Mouse (Mus musculus): Measurements from ENCODE around the gene Calml3.
"Not testable (repeated sequence)": the region's sequence is repeated elsewhere in the genome, so short reads cannot be mapped to it uniquely, and the experiment has no call there.

Calml3 gene

DNA sequence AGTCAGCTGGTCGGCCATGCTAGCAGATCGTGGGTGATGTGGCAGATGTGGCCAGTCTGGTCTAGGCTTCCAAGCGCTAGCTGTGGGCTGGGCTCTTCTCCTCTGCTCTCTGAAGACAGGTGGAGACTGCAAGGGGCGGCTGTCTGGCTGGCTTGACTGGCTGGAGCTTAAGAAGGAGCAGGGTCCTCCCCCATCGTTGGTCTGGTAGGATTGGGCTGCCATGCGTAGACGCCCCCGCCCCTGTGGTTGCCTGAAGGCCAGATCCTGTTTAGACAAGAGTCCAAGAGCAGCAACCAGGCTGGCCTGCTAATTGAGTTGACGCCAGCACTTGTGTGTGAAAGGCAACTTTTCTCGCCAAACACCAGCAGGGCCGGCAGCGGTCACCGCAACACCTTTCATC, at the start of gene Calml3:
TSS of gene Calml3 (minus strand) at position 131 of the 400 bp plus-strand sequence.
- DNase-seq (ENCODE audit: extremely low spot score, low spot score): no peak

DNA sequence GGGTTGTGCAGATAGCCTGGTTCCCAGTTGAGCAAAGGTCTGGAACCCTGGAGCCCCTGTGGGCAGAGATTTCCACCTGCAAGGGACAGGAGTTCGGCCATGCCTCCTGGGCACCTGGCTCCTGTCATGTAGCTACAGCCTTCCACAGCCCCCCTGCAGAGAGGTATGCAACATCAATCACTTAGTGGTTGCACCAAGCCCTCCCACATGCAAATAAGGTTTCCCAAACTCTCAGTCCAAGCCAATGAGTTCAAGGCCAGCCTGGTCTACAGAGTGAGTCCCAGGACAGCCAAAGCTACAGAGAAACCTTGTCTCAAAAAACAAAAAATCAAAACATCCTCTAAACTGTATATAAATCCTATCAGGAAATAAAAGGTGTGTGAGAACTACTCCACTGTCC, 46.2 kb upstream of the Calml3 start:
- DNase-seq (ENCODE audit: extremely low spot score, low spot score): no peak

DNA sequence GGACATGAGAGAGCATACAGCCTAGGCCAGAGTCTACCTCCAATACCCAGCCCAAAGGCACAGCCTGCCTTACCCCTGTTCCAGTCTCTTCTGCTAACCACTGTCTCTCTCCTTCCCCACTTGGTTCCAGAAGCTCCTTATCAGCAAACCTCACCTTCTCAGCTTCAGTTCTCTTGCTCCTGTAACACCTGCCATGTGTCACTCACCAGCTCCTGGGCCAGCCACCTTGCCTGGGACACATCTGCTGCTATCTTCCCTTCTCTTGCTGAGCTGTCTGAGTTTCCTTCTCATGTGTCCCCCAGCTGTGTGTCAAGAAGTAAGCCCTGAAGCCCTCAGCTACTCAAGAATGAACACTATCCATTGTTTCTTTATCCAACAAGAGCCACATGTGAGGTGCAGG, 36.5 kb upstream of the Calml3 start:
- DNase-seq (ENCODE audit: extremely low spot score, low spot score): not testable (repeated sequence)

DNA sequence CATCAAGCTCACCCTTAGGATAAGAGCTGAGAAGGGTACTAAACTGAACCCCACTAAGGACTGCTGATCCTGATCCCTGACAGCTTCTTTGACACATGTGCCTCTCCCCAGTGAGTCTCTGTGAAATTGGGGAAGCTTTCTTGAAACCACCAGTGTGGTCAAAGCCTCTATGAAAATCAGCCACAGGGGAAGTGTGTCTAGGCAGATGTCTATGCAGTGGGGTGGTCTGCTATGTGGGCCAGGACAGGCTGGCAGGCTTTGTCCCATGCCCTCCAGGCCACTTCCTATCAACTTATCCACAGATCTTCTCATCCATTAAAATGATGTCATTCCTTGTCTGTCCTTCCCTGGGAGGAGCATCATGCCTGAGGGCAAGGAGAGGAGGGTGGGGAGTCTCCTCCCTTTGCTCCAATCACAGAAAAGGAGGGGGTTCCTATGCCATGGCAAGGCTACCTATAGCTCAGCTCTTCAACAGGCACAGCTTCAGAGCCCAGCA, 33.2 kb upstream of the Calml3 start, which contains the start of gene Calm4:
TSS of gene Calm4 (plus strand) at position 446 of the 496 bp plus-strand sequence.
- not testable (repeated sequence) for DNase-seq (ENCODE audit: extremely low spot score, low spot score)

DNA sequence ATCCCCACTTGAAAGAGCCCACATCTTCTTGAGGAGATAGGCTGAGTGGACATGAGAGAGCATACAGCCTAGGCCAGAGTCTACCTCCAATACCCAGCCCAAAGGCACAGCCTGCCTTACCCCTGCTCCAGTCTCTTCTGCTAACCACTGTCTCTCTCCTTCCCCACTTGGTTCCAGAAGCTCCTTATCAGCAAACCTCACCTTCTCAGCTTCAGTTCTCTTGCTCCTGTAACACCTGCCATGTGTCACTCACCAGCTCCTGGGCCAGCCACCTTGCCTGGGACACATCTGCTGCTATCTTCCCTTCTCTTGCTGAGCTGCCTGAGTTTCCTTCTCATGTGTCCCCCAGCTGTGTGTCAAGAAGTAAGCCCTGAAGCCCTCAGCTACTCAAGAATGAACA, 29.5 kb upstream of the Calml3 start:
- DNase-seq (ENCODE audit: extremely low spot score, low spot score): not testable (repeated sequence)

DNA sequence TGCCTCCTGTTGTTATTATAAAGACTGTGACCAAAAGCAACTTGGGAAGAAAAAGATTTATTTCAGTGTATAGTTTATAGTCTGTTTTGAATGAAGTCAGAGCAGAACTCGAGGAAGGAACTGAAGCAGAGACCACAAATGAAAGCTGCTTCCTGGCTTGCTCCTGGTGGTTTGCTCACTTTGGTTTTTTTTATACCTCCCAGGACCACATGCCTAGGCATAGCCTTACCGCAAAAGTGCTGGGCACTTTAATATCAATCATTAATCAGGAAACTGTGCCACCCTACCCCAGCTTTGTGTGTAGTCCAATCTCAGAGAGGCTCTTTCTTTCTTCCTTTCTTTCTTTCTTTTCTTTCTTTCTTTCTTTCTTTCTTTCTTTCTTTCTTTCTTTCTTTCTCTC, 28.3 kb upstream of the Calml3 start:
- DNase-seq (ENCODE audit: extremely low spot score, low spot score): no peak

DNA sequence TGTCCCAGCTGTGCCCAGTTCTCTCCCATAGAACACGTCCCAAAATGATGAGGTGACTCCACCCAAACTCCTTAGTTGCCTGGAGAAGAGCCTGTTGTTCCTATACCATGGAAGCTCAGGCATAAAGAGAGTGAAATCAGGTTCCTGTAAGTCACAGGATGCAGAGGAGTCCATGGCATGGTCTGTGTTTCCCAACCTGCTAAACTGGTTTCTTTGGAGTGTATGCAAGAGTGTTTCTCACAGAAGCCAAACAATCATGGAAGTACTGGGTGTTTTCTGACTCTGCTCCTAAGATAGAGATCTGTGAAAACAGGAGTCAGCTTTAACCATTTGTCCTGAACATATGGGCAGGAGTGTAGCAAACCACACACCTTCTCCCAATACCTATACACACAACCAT, 27.9 kb upstream of the Calml3 start:
- no peak for DNase-seq (ENCODE audit: extremely low spot score, low spot score)

DNA sequence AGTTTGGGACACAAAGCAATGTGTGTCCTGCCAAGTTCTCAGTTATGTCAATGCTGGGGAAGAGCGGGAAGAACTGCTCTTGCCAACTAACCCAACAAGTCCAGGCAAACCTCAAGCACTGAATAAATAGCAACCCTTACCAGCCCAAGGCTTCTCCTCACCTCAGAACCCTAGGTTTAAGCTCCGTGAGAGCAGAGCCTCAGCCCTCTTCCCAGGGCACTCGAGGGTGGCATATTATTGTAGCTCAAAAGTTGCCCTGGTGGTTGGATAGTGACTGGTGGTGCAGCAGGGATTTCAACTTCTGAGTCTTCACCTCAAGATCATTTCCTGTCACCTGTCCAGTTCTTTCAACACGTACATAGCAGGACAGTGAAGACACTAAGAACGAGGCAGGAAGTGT, 27.4 kb upstream of the Calml3 start:
- DNase-seq (ENCODE audit: extremely low spot score, low spot score): no peak

DNA sequence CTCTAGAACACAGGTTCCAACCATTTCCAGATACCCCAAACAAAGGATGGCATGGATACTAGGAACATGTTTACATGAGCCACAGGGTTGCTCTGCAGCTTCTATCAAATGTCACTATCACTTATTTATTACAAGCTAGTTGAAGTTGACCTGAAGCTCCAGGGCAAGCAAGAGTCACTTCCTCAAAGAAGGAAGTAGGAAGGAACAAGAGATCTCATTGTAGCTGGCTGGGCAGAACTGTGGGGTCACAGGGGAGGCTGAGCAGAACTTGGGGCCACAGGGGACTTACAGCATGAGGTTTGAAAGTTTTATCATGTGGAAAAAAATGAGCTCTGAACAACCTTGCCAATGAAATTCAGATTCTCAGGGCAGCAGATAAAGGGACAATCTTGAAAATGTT, 21.6 kb upstream of the Calml3 start:
- DNase-seq (ENCODE audit: extremely low spot score, low spot score): no peak

DNA sequence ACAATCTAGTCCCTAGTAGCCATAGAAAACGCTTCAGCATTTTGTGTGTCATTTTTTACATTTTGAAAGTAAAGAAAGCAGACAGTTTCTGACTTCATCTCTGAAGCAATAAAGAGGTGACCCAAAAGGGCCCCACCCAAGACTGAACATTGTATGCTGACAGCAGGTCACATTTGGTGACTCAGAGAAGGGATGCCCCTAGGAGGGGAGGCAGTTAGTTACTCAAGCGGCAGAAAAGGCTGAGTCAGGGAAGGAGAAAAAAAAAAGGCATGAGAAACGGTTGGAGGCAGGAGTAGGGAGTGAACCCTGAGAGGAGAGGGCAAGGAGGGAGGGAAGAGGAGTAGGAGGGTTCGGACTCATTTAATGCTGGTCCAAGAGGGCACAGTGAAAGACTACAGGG, 18.0 kb upstream of the Calml3 start:
- DNase-seq (ENCODE audit: extremely low spot score, low spot score): no peak

DNA sequence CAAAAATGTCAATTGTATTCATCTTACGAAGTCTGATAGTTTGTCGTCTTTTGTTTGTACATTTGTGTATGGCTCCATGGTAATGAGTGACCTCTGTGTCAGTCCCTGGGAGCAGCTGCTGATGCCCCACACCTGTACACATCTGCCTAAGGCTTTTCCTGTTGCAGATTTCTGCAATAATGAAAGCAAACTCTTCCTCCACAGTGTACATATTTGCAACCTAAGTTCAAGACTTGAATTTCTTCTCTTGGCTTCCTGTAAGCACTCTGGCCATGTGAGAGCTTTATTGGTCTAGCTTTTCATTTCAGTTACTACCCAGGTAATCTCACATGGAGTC, 14.6 kb upstream of the Calml3 start:
- no peak for DNase-seq (ENCODE audit: extremely low spot score, low spot score)

DNA sequence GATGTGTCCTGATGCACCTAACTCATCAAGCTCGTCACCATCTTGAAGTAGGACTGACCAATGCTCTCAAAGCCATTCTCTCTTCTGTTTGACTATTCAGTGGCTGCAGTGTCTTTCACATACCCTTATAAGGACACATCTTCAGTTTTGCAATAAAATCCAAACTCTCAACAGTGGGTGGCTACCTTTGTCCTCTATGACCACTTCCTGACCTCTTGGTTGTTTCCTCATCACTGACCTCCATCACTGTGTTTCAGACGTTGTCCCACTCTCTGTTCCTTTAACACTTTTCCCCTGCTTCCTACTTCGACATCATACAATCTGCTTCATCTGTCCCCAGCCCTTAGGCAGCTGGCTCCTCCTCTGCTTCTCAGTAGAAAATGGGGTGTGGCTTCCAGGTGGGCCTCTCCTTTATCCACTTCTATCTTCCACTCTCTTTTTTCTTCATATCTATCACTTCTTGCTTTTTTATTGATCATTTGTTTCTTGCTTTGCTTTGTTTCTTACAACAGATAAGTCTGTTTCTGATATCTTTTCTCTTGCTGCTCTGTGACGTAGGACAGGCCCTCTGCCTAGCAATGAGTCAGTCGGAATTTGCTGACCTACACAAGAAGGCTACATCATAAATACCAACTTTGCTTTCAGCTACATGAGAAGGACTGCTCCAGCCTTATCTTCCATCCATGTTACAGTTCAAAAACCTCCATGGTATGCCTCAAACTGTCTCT, 14.1 kb upstream of the Calml3 start:
- DNase-seq (ENCODE audit: extremely low spot score, low spot score): no peak

DNA sequence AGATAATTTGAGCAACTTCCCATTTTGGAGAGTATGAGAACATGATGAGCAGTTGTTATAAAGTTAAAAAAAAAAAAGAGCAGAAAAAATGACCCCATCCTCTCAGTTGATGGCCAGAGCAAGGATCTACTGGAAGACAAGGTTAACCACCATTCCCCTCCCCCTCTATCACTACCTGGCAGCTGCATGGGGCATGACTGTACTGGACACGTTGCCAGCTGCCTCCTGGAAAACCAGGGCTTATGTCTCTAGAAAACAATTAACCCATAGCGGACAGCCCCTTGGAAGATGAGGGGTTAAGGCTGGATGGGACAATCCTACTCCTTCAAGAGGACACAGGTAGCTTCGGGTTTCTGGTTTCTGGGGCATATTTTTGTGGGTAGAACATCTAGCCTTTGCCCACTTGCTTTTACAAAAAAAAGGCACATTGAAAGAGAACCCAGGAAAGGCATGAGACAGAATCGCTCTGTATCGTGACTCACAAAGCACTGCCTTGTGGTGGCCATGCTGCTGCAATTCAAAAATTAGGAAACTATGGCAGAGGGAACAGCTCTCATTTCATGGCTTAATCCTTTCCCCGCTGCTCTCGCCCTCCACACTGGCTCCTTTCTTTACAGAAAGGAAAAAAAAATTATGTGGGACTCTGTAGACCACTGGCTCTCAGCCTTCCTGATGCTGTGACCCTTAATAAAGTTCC, 3.2 kb upstream of the Calml3 start:
- no peak for DNase-seq (ENCODE audit: extremely low spot score, low spot score)

DNA sequence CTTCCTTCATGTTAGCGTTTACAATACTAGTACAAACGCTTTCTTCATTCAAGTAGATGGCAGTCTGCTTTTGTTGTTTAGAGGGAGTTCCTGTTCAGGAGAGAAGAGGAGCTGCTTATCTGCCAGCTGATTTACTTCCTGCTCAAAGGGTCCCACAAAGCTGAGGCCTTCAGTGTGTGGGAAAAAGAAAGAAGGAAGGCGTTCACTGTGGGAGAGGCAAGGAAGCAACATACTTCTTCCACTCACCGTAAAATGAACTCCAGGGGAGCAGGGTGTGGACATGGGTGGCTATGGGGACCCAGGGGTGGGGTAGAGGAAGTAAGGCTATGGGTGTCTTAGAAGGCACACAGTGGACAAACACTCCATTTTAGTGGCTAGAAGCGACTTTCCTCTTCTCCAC, 1.5 kb upstream of the Calml3 start:
- DNase-seq (ENCODE audit: extremely low spot score, low spot score): no peak

DNA sequence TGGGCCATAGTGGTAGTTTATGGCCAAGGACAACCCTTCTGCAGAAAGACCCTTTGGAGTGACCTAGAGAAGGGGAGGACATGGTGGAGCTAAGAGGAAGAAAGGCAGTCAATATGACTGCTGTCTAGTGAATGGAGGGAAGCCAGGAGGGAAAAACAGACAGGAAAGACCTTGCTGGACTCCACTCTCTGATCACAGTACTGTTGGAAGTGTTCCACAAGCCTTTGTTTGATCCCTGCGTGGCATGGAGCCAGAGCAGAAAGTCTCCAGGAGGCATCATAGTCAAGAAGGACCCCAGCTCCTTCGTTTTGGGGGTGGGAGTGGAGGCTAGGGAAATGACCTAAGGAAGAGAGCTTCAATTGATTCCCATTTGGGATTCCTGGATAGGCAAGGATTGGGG, 1.0 kb upstream of the Calml3 start:
- DNase-seq (ENCODE audit: extremely low spot score, low spot score): no peak

DNA sequence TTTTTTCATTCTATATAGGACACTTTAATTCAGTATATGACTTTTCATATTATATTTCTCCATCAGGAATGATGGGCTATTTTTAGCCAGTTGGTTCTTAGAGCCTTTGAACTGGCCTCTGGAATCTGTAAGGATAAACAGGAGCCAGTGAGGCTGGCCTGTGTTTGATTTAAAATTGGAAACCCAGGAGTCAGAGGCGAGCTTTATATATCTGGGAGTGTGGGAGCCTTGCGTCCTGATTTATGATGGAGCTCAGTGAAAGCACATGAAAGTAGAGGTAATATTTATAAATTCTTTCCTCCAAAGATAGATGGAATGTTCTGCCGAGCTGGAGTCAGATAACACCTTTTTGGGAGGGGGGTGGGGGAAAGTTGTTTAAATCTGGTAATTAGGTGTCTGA, 4.7 kb downstream of the Calml3 start:
- no peak for DNase-seq (ENCODE audit: extremely low spot score, low spot score)

DNA sequence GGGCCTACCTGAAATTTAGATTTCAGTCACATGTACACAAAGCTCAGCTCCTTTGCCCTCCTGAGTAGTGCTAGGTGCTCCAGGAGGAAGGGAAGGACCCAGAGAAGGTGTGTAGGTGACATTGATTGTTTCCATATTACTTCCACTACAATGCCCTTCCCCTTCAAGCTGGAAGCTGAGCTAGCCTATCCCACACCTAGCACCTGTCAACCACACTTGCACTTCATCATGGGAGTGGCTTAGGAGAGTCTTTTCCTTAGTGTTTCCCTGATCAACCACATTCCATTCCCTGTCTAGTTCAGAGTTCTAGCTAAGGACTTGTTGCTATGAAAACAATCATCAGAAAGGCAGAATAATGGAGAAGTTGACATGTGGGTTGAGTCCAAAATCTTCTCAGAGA, 5.4 kb downstream of the Calml3 start:
- DNase-seq (ENCODE audit: extremely low spot score, low spot score): no peak

DNA sequence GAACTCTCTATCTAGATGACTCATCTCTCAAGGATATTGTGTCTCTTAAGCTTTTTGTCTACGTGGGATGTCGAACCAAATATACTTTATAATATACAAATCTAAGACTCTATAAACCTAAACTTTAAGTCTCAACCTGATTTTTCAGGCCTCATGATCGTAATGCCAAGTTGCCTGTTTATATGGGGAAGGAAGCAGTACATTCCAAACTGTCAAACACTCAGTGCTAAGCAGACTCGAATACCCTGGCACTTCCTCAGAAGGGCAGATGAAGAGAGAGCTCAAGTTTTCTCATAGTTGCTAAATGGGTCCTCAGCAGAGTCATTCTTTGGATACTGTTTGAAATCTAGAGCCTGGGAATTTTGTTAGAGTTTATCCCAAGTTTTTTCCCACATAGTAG, 7.5 kb downstream of the Calml3 start:
- DNase-seq (ENCODE audit: extremely low spot score, low spot score): no peak

DNA sequence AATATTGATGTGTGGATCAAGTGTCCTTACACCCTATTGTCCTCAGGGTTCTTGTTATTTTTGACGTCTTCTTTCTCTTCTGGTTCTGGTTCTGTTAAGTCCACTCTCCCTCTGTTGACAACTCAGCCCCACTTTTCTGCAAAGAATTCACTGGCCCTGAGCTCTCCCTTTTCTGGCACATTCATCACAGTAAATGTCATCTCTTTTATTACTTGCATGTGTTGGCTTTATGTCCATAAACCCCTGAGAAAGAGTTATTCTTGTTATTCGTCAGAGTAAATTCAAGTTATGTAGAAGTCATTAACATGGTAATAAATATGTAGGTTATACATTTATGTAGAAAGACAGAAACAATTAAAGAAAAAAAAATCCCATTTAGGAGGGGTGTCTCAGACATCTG, 14.6 kb downstream of the Calml3 start:
- DNase-seq (ENCODE audit: extremely low spot score, low spot score): no peak

DNA sequence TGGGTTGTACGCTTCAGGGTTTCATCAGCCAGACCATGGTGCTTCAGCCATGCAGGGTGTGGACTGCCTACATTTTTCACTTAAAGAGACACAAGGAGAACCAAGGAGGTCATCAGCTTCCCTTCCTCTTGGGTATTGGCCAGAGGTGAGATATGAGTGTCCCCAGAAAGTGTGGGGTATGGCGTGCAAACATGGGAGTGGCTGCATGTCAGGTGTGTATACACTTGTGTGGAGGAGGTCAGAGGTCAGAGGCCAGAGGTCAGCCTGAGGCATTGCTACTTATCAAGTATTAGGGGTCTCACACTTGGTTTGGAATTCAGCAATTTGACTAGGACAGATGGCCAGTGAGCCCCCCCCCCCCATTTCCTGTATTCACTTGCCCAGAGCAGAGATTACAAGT, 15.5 kb downstream of the Calml3 start:
- DNase-seq (ENCODE audit: extremely low spot score, low spot score): no peak

DNA sequence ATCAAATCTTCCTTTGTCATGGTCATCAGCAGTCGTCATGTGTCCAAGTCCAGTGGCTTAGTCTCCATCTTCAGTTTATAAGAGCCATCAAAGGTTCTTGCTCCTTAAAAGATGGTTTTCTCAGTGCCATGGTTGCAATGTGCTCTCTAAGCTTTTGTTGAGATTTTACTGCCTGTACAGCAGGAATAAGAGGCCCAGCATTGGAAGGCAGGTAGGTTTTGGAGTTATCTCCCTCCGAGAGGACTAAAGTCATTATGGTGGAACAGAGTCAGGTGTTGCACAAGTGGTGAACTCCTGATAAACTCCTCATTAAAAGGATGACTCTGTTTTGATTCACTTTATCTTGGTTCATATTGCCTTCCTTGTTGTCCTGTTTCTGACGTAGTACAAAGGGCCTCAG, 16.5 kb downstream of the Calml3 start:
- DNase-seq (ENCODE audit: extremely low spot score, low spot score): no peak

DNA sequence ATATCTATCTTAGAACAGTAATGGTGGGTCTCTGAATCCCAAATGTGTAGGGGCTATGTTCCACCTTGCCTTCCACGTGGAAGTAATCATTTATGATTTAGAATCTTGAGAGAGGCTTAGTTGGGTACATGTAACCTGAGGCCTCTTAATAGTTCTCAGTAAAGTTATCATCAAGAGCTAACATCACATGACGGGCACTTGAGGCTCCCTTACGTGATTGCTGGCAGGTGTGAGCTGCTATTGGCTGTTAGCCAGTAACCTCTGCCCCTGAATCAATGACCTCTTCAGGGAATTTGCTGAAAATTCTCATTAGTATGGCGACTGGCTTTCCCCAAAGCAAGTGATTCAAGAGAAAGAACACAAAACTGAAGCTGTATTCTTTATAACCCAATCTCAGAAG, 17.0 kb downstream of the Calml3 start:
- DNase-seq (ENCODE audit: extremely low spot score, low spot score): no peak

DNA sequence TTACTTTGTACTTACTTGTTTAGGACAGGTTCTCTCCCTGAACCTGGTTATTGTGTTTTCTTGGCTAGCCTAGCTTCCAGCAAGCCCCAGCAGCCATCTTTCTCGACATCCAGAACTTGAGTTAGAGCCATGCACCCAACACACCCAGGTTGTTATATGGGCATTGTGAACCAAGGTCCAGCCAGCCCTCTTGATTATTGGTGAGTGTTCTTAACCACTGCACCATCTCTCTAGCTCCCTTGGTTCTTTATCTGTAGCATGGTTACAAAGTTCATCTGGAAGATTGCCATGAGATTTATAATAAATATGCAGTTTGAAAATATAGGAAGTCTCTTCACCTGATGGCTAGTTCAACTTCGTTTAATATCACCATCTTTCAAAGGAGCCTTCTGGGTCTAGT, 20.5 kb downstream of the Calml3 start:
- DNase-seq (ENCODE audit: extremely low spot score, low spot score): no peak

Data from neural tube, embryonic 10.5 days (tissue).